Mouse (Mus musculus): ENCODE measurements at regions not wholly inside any gene's neighbourhood (a gene's known extent, or its start where the extent isn't known, plus 50 kb on each side); places are given as distances from the start of the nearest gene placed in this dataset.

- no peak for DNase-seq
Measured at GRCm38 (mm10) chr13:116003733-116004132, 305.8 kb downstream of the Isl1 start.

DNA sequence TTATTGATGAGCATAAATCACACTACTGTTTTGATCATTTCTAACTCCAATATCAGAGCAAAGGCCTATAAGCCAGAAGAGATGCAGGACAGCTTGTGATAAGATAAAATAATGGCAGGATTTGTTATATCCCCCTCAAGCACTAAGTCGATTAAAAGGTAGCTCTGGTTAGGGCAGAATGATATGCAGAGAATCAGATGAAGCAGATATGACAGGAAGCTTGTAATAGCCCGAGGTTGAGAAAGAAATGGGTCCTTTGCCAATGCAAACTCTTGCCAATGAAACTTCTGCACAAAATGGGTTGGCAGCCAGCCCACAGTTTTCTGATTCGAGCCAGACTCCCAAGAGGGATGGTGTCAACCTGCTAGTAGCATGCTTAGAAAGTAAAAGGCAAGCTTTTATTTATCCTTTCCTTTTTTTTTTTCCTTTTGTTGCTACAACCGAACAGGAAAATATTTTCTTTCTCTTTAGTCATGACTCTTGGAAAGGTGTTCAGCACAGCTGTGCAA lies 307.0 kb downstream of the Isl1 start:
- DNase-seq, result peak; percentile 55

- no peak for DNase-seq
Measured at GRCm38 (mm10) chr13:115990591-115990990, 318.9 kb downstream of the Isl1 start.

- no peak for DNase-seq
Measured at GRCm38 (mm10) chr13:115989091-115989490, 320.4 kb downstream of the Isl1 start.

DNA sequence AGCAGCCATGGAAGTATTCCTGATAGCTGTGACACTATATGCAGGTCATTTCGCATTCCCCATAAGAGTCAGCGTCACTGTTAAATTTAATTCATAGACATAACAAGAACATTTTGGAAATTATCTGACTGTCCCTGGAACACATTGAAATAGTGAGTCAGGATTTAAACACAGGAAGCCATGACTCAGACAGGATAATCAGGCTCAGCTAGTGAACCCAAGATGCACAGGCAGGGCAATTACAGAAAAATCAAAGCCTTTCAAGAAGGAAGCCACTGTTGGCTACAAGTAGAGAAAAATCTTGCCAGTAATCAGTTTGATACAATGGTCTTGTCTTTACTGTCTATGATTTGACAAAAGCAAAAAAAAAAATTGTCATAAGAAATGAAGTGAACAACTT lies 323.2 kb downstream of the Isl1 start:
- DNase-seq, result no peak

DNA sequence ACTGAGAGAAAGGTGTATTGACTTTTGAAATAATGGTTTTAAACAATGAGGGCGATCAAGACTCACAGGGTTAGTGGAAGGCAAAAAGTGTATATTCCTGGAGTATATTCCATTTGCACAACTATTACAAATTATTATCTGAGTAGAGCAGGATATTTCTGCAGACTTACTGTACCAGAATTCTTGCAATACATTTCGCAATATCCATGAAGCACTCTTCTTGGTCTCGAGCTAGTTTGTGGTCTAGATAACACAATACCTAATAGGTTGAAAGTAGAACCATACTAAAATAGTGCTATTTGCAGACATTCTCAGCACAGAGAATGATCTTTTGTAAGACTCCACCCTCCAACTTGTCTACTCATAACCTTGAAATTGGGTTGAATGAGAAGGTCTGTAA lies 323.8 kb downstream of the Isl1 start:
- no peak for DNase-seq

- no peak for DNase-seq
Measured at GRCm38 (mm10) chr13:115977890-115978203, 331.6 kb downstream of the Isl1 start.

DNA sequence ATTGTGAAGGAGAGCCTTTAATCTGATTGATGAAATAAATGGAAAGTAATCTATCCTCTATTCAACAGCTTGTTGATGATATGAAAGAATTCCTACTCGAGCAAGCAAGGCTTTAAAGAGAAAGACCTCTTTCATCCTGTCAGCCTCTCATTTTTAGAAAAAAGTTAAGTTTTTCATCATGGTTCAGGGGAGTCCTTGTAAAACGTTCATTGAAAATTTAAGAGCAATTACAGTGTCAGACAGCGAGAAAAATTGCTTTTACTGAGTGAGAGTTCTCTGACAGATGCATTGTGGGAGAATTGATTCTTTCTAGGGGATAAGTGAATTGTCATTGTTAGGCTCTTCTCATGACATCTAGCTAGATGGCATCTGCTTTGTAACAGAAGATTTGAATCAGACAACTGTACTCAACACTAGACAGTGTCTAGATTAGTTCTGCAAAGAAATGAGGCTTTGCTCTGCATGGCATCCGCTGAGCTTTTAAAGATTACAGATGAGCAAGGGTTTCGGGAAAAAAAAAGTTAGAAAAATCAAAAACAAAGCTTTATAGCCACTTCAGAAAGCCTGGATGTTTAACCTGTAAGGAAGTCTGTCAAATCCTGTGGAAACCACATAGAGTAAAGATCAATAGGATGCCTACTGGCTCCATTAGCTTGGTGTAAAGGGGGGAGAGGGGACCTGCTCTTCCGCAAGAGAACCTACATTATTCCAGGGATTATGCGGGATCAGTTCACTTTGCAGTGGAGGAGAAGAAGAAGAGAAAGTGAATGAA lies 332.2 kb downstream of the Isl1 start:
- DNase-seq, result no peak

Data from lung, postnatal 10 days (tissue).